Mouse (Mus musculus) midbrain, embryonic 12.5 days (tissue): Measurements from ENCODE around the gene Ppara. TPM values are rescaled to one million over a fixed set of nuclear protein-coding genes. Genes with fewer than 3 reads are reported as not detected.

Experiments used
- ATAC-seq: fragments of 200-750 bp; cut with Nextera tagmentation; 2 replicates; pipeline ENCODE4 v1.8.0; 2017; ENCODE audit warnings: low read depth, moderate TSS enrichment, moderate library complexity; ENCODE audit not compliant: low FRiP score
- H3K27ac ChIP-seq: fragments of 300-500 bp; sonication (generic); replicated peaks from 2 replicates; pipeline ENCODE4 v1.5.1; 2016; ENCODE audit warnings: mild to moderate bottlenecking
- H3K27me3 ChIP-seq: fragments of 300-500 bp; sonication (generic); 2 replicates; pipeline ENCODE4 v1.6.1; 2016; ENCODE audit warnings: mild to moderate bottlenecking
- H3K36me3 ChIP-seq: fragments of 300-500 bp; sonication (generic); 2 replicates; pipeline ENCODE4 v1.6.1; 2016
- H3K4me1 ChIP-seq: fragments of 300-500 bp; sonication (generic); 2 replicates; pipeline ENCODE4 v1.6.1; 2016
- H3K4me2 ChIP-seq: fragments of 300-500 bp; sonication (generic); replicated peaks from 2 replicates; pipeline ENCODE4 v1.6.1; 2016; ENCODE audit warnings: mild to moderate bottlenecking, moderate library complexity
- H3K4me3 ChIP-seq: fragments of 300-500 bp; sonication (generic); 2 replicates; pipeline ENCODE4 v1.5.1; 2016; ENCODE audit warnings: mild to moderate bottlenecking
- H3K9ac ChIP-seq: fragments of 300-500 bp; sonication (generic); replicated peaks from 2 replicates; pipeline ENCODE4 v1.6.1; 2016; ENCODE audit warnings: mild to moderate bottlenecking, moderate library complexity
- H3K9me3 ChIP-seq: fragments of 300-500 bp; sonication (generic); 2 replicates; pipeline ENCODE4 v1.6.1; 2016; ENCODE audit warnings: mild to moderate bottlenecking
- WGBS: fragments of 180-500 bp; shearing (Covaris S2); methylation state at CpG from one replicate; pipeline ENCODE4 v1.1.7; 2016; 5-methylcytosine and 5-hydroxymethylcytosine counted together
- polyA plus RNA-seq: library from polyadenylated mRNA; unstranded; fragments of >200 nt; fragmentation: Nextera tagmentation; extraction: Ambion mirVana; gene quantifications from 2 replicates; pipeline ENCODE4 v1.2.1, GENCODE M21; 2016

The Ppara gene
- polyA plus RNA-seq, 1 experiment from 2014 or later = 0.79 TPM

DNA sequence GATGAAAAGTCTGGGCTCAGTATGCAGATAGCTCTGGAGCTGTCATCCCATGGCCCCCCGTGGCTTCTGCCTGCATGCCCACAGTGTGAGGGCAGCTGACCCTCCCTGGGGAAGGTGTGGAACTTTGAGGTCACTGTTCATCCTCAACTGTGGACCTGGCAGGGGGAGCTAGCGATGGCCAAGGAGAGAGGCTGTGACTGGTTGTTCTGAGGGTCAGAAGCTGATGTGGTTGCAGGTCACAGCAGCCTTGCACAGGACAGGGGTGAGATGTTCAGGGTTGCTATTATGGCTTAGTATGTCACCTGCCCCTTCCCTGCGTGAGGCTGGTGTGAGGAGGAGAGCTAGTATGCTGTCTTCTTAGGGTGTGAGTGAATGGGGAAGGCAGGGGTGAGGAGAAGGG, 13.7 kb downstream of the Ppara start:
- peaks cover 3% of the 10 kb centered on the region; the same call in 1 of the 2 replicates for H3K27me3 ChIP-seq
- H3K27ac ChIP-seq = no peak overlapping the region
- no peak overlapping the region for H3K4me3 ChIP-seq
- no peaks in the 10 kb centered on the region for H3K4me1 ChIP-seq
- ATAC-seq = no peak
- no peaks in the 10 kb centered on the region for H3K36me3 ChIP-seq
- WGBS = 87% methylated on average over 3 of the region's 3 CpGs
- no peak overlapping the region for H3K4me2 ChIP-seq
- no peak overlapping the region for H3K9ac ChIP-seq
- no peaks in the 10 kb centered on the region for H3K9me3 ChIP-seq

DNA sequence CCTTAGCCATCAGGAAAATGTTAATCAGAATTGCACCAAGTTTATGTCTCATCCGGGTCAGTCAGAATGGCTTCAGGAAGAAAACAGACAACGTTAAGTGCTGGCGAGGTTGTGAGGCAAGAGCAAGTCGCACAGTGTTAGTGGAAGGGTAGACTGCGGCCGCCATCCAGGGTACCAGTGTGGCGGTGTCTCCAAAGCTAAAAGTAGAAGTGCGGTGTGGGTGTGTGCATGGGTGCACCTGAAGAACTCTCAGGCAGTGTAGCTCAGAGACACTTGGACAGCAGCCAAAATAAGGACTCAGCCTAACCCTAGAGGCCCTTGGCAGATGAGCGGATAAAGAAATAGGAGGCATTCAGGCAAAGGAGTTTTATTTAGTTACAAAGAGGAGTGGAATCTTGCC, 14.4 kb downstream of the Ppara start:
- H3K4me3 ChIP-seq = no peak overlapping the region
- H3K27ac ChIP-seq = no peak overlapping the region
- WGBS = 94% methylated on average over 9 of the region's 9 CpGs
- no peak for ATAC-seq
- peaks cover 3% of the 10 kb centered on the region; the same call in 1 of the 2 replicates for H3K27me3 ChIP-seq
- no peak overlapping the region for H3K4me2 ChIP-seq
- no peaks in the 10 kb centered on the region for H3K4me1 ChIP-seq
- H3K36me3 ChIP-seq = no peaks in the 10 kb centered on the region
- H3K9me3 ChIP-seq = no peaks in the 10 kb centered on the region
- H3K9ac ChIP-seq = no peak overlapping the region

DNA sequence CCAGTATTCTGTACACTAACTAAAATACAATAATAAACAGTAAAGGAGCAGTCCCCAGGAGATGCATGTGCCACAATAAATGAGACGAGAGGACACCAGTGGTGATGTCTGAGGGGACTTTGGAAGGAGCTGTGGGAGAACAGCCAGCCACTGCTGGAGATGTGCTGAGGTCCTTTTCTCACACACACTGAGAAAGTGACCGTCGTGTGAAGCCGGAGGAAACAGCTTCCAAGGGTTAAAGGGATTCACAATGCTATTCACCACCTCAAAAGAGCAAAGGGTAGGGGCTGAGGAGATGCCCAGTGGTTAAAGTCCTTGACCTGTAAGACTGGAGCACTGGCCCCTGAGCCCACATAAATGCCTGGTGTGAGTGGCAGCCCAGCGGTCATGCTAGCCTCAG, 15.3 kb downstream of the Ppara start:
- Histone ChIP-seq H3K36me3 (no peaks in the 10 kb centered on the region), H3K9ac (no peak overlapping the region), H3K9me3 (no peaks in the 10 kb centered on the region), H3K4me2 (no peak overlapping the region), H3K4me1 (no peaks in the 10 kb centered on the region), H3K27ac (no peak overlapping the region), H3K27me3 (peaks cover 1% of the 10 kb centered on the region; the same call in 1 of the 2 replicates), H3K4me3 (no peak overlapping the region)
- WGBS = 79% methylated on average over 5 of the region's 5 CpGs
- ATAC-seq = no peak

DNA sequence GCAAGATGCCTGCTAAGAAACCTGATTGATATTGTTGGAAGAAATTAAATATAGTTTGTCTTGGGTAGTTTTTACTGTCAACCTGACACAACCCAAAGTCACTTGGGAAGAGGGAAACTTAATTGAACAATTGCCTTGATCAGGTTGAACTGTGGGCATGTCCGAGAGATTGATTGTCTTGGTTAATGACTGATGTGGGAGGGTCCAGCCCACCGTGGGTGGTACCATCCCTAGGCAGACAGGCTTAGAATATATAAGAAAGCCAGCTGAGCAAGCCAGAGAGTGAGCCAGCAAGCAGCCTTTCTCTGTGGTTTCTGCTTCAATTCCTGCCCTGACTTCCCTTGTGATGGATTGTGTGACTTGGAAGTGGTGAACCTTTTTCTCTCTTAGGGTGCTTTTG, 17.9 kb downstream of the Ppara start:
- 75% methylated on average over 2 of the region's 2 CpGs for whole genome bisulfite sequencing
- Histone ChIP-seq H3K4me1 (no peaks in the 10 kb centered on the region), H3K9me3 (0 out of 2 replicates have a peak, but pooled peaks cover 3% of the 10 kb centered on the region), H3K9ac (no peak overlapping the region), H3K36me3 (no peaks in the 10 kb centered on the region), H3K4me2 (no peak overlapping the region), H3K27me3 (no peaks in the 10 kb centered on the region), H3K27ac (no peak overlapping the region), H3K4me3 (no peak overlapping the region)
- ATAC-seq = no peak

DNA sequence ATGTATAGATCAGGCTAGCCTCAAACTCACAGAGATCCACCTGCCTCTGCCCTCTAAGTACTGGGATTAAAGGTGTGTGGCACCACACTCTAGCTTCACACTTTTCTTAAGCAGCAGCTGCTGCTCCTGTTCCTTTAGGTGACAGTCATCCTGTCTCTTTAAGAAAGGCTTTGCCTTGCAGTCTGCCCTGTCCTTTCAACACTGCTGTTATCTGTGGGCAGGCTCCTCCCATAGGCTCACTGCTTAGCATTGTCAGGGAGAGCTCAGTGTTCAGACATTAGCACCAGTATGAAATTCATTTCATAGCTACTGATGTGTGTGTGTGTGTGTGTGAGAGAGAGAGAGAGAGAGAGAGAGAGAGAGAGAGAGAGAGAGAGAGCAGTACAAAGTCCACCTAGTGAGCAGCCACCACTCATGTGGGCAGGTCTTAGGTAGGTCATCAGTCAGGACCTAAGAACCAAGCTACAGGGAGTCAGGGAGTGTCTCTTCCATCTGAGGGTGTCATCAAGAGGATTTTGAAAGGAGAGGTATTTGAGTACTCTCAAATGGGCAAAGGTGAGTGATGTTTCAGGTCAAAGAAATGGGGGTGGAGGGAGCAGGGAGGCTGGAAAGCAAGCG, 19.4 kb downstream of the Ppara start:
- Histone ChIP-seq H3K9ac (no peak overlapping the region), H3K27ac (no peak overlapping the region), H3K36me3 (no peaks in the 10 kb centered on the region), H3K27me3 (no peaks in the 10 kb centered on the region), H3K4me2 (no peak overlapping the region), H3K4me3 (no peak overlapping the region), H3K4me1 (no peaks in the 10 kb centered on the region), H3K9me3 (0 out of 2 replicates have a peak, but pooled peaks cover 7% of the 10 kb centered on the region)
- ATAC-seq = no peak
- 93% methylated on average over 1 of the region's 1 CpGs for WGBS

DNA sequence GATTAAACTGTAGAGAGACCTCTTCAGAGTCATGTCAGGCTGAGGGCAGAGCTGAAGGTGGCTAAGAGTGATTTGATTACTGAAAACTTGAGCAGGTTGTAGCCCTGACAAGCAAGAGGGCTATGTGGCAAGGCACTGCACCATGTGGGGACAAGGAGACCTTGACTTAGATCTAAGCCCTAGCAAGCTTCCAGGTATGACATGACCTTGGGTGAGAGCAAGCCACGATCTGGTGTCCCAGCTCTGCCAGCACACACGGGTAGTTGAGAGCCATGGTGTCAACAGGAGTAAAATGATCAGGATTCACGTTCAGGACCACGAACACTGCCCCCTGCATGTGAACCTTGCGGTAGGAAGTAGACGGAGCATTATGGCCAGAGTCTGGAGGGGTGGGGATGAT, 20.4 kb downstream of the Ppara start:
- 78% methylated on average over 6 of the region's 6 CpGs for WGBS
- H3K27ac ChIP-seq = no peak overlapping the region
- no peak overlapping the region for H3K9ac ChIP-seq
- 0 out of 2 replicates have a peak, but pooled peaks cover 7% of the 10 kb centered on the region for H3K9me3 ChIP-seq
- no peaks in the 10 kb centered on the region for H3K36me3 ChIP-seq
- no peak overlapping the region for H3K4me3 ChIP-seq
- no peak for ATAC-seq
- no peak overlapping the region for H3K4me2 ChIP-seq
- no peaks in the 10 kb centered on the region for H3K27me3 ChIP-seq
- no peaks in the 10 kb centered on the region for H3K4me1 ChIP-seq

DNA sequence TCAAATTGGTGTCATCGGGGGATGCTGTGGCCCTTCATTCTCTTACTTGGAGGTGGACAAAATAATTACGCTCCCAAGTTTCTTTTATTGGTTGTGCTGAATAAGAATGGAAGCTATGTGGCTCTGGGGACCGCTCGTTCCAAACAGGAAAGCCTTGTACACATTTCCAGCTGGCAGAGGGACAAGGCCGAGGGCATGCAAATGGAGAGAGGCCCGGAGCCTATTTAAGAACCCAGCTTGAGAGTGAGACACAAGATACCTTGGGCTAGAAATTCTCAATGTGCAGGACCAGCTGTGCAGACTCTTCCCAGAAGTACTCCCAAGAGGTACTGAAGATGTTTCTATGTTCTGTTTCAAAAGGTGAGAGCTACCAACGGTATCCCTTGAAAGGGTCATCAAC, 21.8 kb downstream of the Ppara start:
- no peak for ATAC-seq
- 0 out of 2 replicates have a peak, but pooled peaks cover 7% of the 10 kb centered on the region for H3K9me3 ChIP-seq
- no peak overlapping the region for H3K4me3 ChIP-seq
- WGBS = 88% methylated on average over 7 of the region's 7 CpGs
- H3K36me3 ChIP-seq = no peaks in the 10 kb centered on the region
- H3K4me2 ChIP-seq = no peak overlapping the region
- H3K9ac ChIP-seq = no peak overlapping the region
- H3K27me3 ChIP-seq = no peaks in the 10 kb centered on the region
- no peak overlapping the region for H3K27ac ChIP-seq
- no peaks in the 10 kb centered on the region for H3K4me1 ChIP-seq

DNA sequence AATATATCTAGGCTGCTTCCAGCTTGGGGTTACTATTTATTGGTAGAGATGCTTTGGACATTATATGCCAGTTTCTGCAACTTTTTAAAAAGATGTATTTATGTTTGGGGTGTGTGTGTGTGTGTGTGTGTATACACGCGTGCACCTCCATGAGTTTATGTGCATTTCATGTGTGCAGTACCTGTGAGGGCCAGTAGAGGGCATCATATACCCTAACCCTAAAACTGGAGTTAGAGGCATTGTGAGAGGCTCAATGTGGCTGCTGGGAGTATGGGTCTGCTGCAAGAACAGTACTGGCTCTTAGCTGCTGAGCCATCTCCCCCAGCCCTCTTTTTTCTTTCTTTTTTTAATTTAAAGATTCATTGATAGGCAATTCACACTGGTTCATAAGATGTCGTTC, 23.0 kb downstream of the Ppara start:
- ATAC-seq = no peak
- no peak overlapping the region for H3K4me3 ChIP-seq
- H3K9ac ChIP-seq = no peak overlapping the region
- H3K4me1 ChIP-seq = no peaks in the 10 kb centered on the region
- 0 out of 2 replicates have a peak, but pooled peaks cover 7% of the 10 kb centered on the region for H3K9me3 ChIP-seq
- H3K36me3 ChIP-seq = no peaks in the 10 kb centered on the region
- no peak overlapping the region for H3K27ac ChIP-seq
- H3K4me2 ChIP-seq = no peak overlapping the region
- WGBS = 99% methylated on average over 3 of the region's 3 CpGs
- H3K27me3 ChIP-seq = no peaks in the 10 kb centered on the region

DNA sequence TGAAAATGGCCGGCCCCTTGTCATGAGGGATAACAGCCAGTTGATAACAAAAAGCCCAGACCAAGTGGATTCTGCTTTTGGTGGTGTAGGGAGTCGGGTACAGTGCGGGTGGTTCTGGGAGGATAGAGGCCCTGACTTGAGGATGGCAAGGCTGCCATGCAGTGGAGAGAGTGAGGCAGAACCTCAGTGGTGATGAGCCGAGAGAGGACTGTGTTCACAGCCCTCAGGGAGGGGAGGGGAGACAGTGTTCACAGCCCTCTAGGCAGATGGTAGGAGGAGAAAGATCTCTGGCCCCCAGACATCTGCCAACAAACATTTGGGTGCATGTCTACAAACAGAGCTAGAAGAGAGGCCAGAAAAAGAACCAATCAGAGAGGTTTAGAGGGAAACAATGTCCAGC, 28.0 kb downstream of the Ppara start:
- H3K4me2 ChIP-seq = no peak overlapping the region
- ATAC-seq = no peak
- H3K36me3 ChIP-seq = no peaks in the 10 kb centered on the region
- no peak overlapping the region for H3K4me3 ChIP-seq
- WGBS = 83% methylated on average over 4 of the region's 4 CpGs
- H3K27me3 ChIP-seq = no peaks in the 10 kb centered on the region
- 0 out of 2 replicates have a peak, but pooled peaks cover 4% of the 10 kb centered on the region for H3K9me3 ChIP-seq
- no peak overlapping the region for H3K27ac ChIP-seq
- H3K4me1 ChIP-seq = no peaks in the 10 kb centered on the region
- H3K9ac ChIP-seq = no peak overlapping the region

DNA sequence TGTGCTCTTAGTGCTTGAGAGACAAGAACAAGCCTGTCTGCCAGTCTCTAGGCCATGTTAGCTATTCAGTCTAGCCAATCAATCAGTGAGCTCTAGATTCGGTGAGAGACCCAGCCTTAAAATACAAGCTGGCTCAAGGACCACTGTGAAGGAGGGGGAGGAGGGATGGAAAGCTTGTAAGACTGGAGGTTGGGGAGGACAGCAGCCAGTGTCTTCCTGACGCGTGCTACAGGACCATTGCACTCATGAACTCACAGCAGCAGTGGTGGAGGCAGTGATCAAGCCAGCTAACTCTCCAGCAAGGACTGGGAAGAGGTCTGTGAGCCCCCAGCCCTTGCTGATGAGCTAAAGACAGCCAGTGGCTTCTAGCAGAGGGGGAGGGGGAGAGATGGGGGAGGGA, 30.2 kb downstream of the Ppara start:
- ATAC-seq = no peak
- no peak overlapping the region for H3K9ac ChIP-seq
- no peak overlapping the region for H3K4me2 ChIP-seq
- H3K4me1 ChIP-seq = no peaks in the 10 kb centered on the region
- H3K27ac ChIP-seq = no peak overlapping the region
- no peak overlapping the region for H3K4me3 ChIP-seq
- H3K36me3 ChIP-seq = no peaks in the 10 kb centered on the region
- 58% methylated on average over 3 of the region's 3 CpGs for WGBS
- H3K9me3 ChIP-seq = no peaks in the 10 kb centered on the region
- H3K27me3 ChIP-seq = no peaks in the 10 kb centered on the region

DNA sequence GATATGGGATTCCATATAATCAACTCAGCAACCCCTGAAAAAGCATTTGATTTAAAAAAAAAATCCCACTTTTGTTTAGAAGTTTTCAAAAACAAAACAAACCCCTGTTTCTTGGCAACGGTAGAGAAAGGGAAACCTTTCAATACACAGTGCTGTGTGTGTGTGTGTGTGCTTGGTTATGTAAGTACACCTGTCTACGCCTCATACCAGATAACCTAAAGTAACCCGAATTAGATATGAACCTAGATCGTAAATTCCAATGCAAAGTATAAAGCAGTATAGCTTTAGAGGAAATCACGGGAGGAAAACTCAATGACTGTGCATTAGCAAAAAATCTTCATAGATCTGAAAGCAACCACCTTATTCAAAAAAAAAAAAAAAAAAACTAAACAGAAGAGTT, 31.9 kb downstream of the Ppara start:
- Histone ChIP-seq H3K4me3 (no peak overlapping the region), H3K9me3 (no peaks in the 10 kb centered on the region), H3K27me3 (no peaks in the 10 kb centered on the region), H3K36me3 (no peaks in the 10 kb centered on the region), H3K27ac (no peak overlapping the region), H3K4me1 (no peaks in the 10 kb centered on the region), H3K4me2 (no peak overlapping the region), H3K9ac (no peak overlapping the region)
- 92% methylated on average over 5 of the region's 5 CpGs for WGBS
- no peak for ATAC-seq

DNA sequence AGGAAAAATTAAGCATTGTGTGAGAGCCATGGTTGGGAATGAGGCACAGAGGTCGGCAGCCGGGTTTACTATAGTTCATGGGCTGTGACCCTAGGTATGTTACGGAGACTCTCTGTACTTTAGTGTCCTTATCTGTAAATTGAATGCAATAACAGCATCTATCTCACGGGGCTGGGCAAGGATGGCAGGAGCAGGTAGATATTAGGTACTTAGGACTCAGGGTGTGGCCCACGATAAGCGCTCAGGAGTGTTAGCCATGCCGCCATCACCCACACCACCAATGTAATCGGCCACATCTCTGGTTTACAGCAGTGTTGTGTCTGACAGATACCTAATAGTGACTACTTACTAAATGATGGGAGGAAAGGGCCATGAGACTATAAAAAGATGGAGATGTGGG, 34.2 kb downstream of the Ppara start:
- no peak for ATAC-seq
- Histone ChIP-seq H3K9ac (no peak overlapping the region), H3K4me1 (no peaks in the 10 kb centered on the region), H3K4me2 (no peak overlapping the region), H3K4me3 (no peak overlapping the region), H3K27me3 (no peaks in the 10 kb centered on the region), H3K27ac (no peak overlapping the region), H3K36me3 (no peaks in the 10 kb centered on the region), H3K9me3 (no peaks in the 10 kb centered on the region)
- 94% methylated on average over 8 of the region's 8 CpGs for WGBS
